Mouse (Mus musculus): ENCODE results near the gene Zfp652. TPM values are rescaled to one million over a fixed set of nuclear protein-coding genes. Genes with fewer than 3 reads are reported as not detected.

The Zfp652 gene
- polyA plus RNA-seq, 1 experiment from 2014 or later: 22.4 TPM

- H3K4me1 ChIP-seq (ENCODE audit: control insufficient read depth, insufficient read depth, low read length): no peaks in the 10 kb centered on the region
- no peaks in the 10 kb centered on the region for H3K36me3 ChIP-seq (ENCODE audit: control insufficient read depth, insufficient read depth, low read length)
- no peak overlapping the region for H3K9ac ChIP-seq (ENCODE audit: low read length)
- H3K27me3 ChIP-seq (ENCODE audit: control insufficient read depth, insufficient read depth, low read length): no peaks in the 10 kb centered on the region
- 85% methylated on average over 11 of the region's 11 CpGs for WGBS
- 0 out of 2 replicates have a peak, but pooled peaks cover 4% of the 10 kb centered on the region for H3K9me3 ChIP-seq (replicated peaks; ENCODE audit: control insufficient read depth, low read length)
- no peak overlapping the region for H3K4me2 ChIP-seq (ENCODE audit: low read depth, low read length)
- ATAC-seq (ENCODE audit: insufficient read depth, low FRiP score): no peak
- no peak overlapping the region for H3K4me3 ChIP-seq (replicated peaks; ENCODE audit: low read length)
- no peak overlapping the region for H3K27ac ChIP-seq (ENCODE audit: low read length)
These were observed 69.1 kb downstream of the Zfp652 start for GRCm38 (mm10) chr11:95781557-95781956.

- 0 out of 2 replicates have a peak, but pooled peaks cover 4% of the 10 kb centered on the region for H3K9me3 ChIP-seq (replicated peaks; ENCODE audit: control insufficient read depth, low read length)
- no peak for ATAC-seq (ENCODE audit: insufficient read depth, low FRiP score)
- H3K4me1 ChIP-seq (ENCODE audit: control insufficient read depth, insufficient read depth, low read length): no peaks in the 10 kb centered on the region
- no peak overlapping the region for H3K9ac ChIP-seq (ENCODE audit: low read length)
- no peaks in the 10 kb centered on the region for H3K27me3 ChIP-seq (ENCODE audit: control insufficient read depth, insufficient read depth, low read length)
- H3K36me3 ChIP-seq (ENCODE audit: control insufficient read depth, insufficient read depth, low read length): no peaks in the 10 kb centered on the region
- H3K27ac ChIP-seq (ENCODE audit: low read length): no peak overlapping the region
- 77% methylated on average over 4 of the region's 4 CpGs for WGBS
- H3K4me3 ChIP-seq (replicated peaks; ENCODE audit: low read length): no peak overlapping the region
- no peak overlapping the region for H3K4me2 ChIP-seq (ENCODE audit: low read depth, low read length)
These were observed 71.0 kb downstream of the Zfp652 start for GRCm38 (mm10) chr11:95783457-95783856.

GRCm38 (mm10) chr11:95783958-95784357 lies 71.5 kb downstream of the Zfp652 start:
- Histone ChIP-seq H3K9me3 (replicated peaks; ENCODE audit: control insufficient read depth, low read length) (0 out of 2 replicates have a peak, but pooled peaks cover 4% of the 10 kb centered on the region), H3K9ac (ENCODE audit: low read length) (no peak overlapping the region), H3K4me2 (ENCODE audit: low read depth, low read length) (no peak overlapping the region), H3K27ac (ENCODE audit: low read length) (no peak overlapping the region), H3K27me3 (ENCODE audit: control insufficient read depth, insufficient read depth, low read length) (no peaks in the 10 kb centered on the region), H3K36me3 (ENCODE audit: control insufficient read depth, insufficient read depth, low read length) (no peaks in the 10 kb centered on the region), H3K4me1 (ENCODE audit: control insufficient read depth, insufficient read depth, low read length) (no peaks in the 10 kb centered on the region), H3K4me3 (replicated peaks; ENCODE audit: low read length) (no peak overlapping the region)
- WGBS: 86% methylated on average over 9 of the region's 9 CpGs
- ATAC-seq (ENCODE audit: insufficient read depth, low FRiP score): no peak

GRCm38 (mm10) chr11:95785675-95786074 lies 73.2 kb downstream of the Zfp652 start:
- Histone ChIP-seq H3K9ac (ENCODE audit: low read length) (no peak overlapping the region), H3K36me3 (ENCODE audit: control insufficient read depth, insufficient read depth, low read length) (no peaks in the 10 kb centered on the region), H3K4me1 (ENCODE audit: control insufficient read depth, insufficient read depth, low read length) (no peaks in the 10 kb centered on the region), H3K27ac (ENCODE audit: low read length) (no peak overlapping the region), H3K27me3 (ENCODE audit: control insufficient read depth, insufficient read depth, low read length) (no peaks in the 10 kb centered on the region), H3K9me3 (replicated peaks; ENCODE audit: control insufficient read depth, low read length) (0 out of 2 replicates have a peak, but pooled peaks cover 4% of the 10 kb centered on the region), H3K4me2 (ENCODE audit: low read depth, low read length) (no peak overlapping the region), H3K4me3 (replicated peaks; ENCODE audit: low read length) (no peak overlapping the region)
- 88% methylated on average over 4 of the region's 4 CpGs for WGBS
- no peak for ATAC-seq (ENCODE audit: insufficient read depth, low FRiP score)

GRCm38 (mm10) chr11:95786511-95786910 lies 74.0 kb downstream of the Zfp652 start:
- Histone ChIP-seq H3K36me3 (ENCODE audit: control insufficient read depth, insufficient read depth, low read length) (no peaks in the 10 kb centered on the region), H3K27ac (ENCODE audit: low read length) (no peak overlapping the region), H3K4me1 (ENCODE audit: control insufficient read depth, insufficient read depth, low read length) (no peaks in the 10 kb centered on the region), H3K4me2 (ENCODE audit: low read depth, low read length) (no peak overlapping the region), H3K4me3 (replicated peaks; ENCODE audit: low read length) (no peak overlapping the region), H3K27me3 (ENCODE audit: control insufficient read depth, insufficient read depth, low read length) (no peaks in the 10 kb centered on the region), H3K9me3 (replicated peaks; ENCODE audit: control insufficient read depth, low read length) (0 out of 2 replicates have a peak, but pooled peaks cover 4% of the 10 kb centered on the region), H3K9ac (ENCODE audit: low read length) (no peak overlapping the region)
- 85% methylated on average over 6 of the region's 6 CpGs for WGBS
- ATAC-seq (ENCODE audit: insufficient read depth, low FRiP score): no peak

- Histone ChIP-seq H3K4me3 (replicated peaks; ENCODE audit: low read length) (no peak overlapping the region), H3K27me3 (ENCODE audit: control insufficient read depth, insufficient read depth, low read length) (no peaks in the 10 kb centered on the region), H3K27ac (ENCODE audit: low read length) (no peak overlapping the region), H3K9ac (ENCODE audit: low read length) (no peak overlapping the region), H3K36me3 (ENCODE audit: control insufficient read depth, insufficient read depth, low read length) (no peaks in the 10 kb centered on the region), H3K4me2 (ENCODE audit: low read depth, low read length) (no peak overlapping the region), H3K9me3 (replicated peaks; ENCODE audit: control insufficient read depth, low read length) (0 out of 2 replicates have a peak, but pooled peaks cover 4% of the 10 kb centered on the region), H3K4me1 (ENCODE audit: control insufficient read depth, insufficient read depth, low read length) (no peaks in the 10 kb centered on the region)
- 69% methylated on average over 8 of the region's 8 CpGs for WGBS
- ATAC-seq (ENCODE audit: insufficient read depth, low FRiP score): no peak
These were observed 77.0 kb downstream of the Zfp652 start for GRCm38 (mm10) chr11:95789451-95789891.

GRCm38 (mm10) chr11:95791787-95792186 lies 79.3 kb downstream of the Zfp652 start:
- H3K4me3 ChIP-seq (replicated peaks; ENCODE audit: low read length): no peak overlapping the region
- WGBS: 82% methylated on average over 13 of the region's 13 CpGs
- ATAC-seq (ENCODE audit: insufficient read depth, low FRiP score): no peak
- H3K4me2 ChIP-seq (ENCODE audit: low read depth, low read length): no peak overlapping the region
- H3K9ac ChIP-seq (ENCODE audit: low read length): no peak overlapping the region
- H3K27ac ChIP-seq (ENCODE audit: low read length): no peak overlapping the region
- no peaks in the 10 kb centered on the region for H3K36me3 ChIP-seq (ENCODE audit: control insufficient read depth, insufficient read depth, low read length)
- H3K9me3 ChIP-seq (replicated peaks; ENCODE audit: control insufficient read depth, low read length): no peaks in the 10 kb centered on the region
- peaks cover 4% of the 10 kb centered on the region; the same call in 1 of the 2 replicates for H3K27me3 ChIP-seq (ENCODE audit: control insufficient read depth, insufficient read depth, low read length)
- no peaks in the 10 kb centered on the region; the same call in 1 of the 2 replicates for H3K4me1 ChIP-seq (ENCODE audit: control insufficient read depth, insufficient read depth, low read length)

GRCm38 (mm10) chr11:95792950-95793509 lies 80.6 kb downstream of the Zfp652 start:
- Histone ChIP-seq H3K27ac (ENCODE audit: low read length) (no peak overlapping the region), H3K36me3 (ENCODE audit: control insufficient read depth, insufficient read depth, low read length) (no peaks in the 10 kb centered on the region), H3K4me1 (ENCODE audit: control insufficient read depth, insufficient read depth, low read length) (no peaks in the 10 kb centered on the region; the same call in 1 of the 2 replicates), H3K27me3 (ENCODE audit: control insufficient read depth, insufficient read depth, low read length) (peaks cover 13% of the 10 kb centered on the region), H3K4me2 (ENCODE audit: low read depth, low read length) (no peak overlapping the region), H3K9me3 (replicated peaks; ENCODE audit: control insufficient read depth, low read length) (no peaks in the 10 kb centered on the region), H3K9ac (ENCODE audit: low read length) (no peak overlapping the region), H3K4me3 (replicated peaks; ENCODE audit: low read length) (no peak overlapping the region)
- ATAC-seq (ENCODE audit: insufficient read depth, low FRiP score): no peak
- 91% methylated on average over 8 of the region's 8 CpGs for WGBS

GRCm38 (mm10) chr11:95794201-95794600 lies 81.7 kb downstream of the Zfp652 start:
- no peak for ATAC-seq (ENCODE audit: insufficient read depth, low FRiP score)
- Histone ChIP-seq H3K9ac (ENCODE audit: low read length) (no peak overlapping the region), H3K4me1 (ENCODE audit: control insufficient read depth, insufficient read depth, low read length) (no peaks in the 10 kb centered on the region; the same call in 1 of the 2 replicates), H3K27ac (ENCODE audit: low read length) (no peak overlapping the region), H3K4me3 (replicated peaks; ENCODE audit: low read length) (no peak overlapping the region), H3K27me3 (ENCODE audit: control insufficient read depth, insufficient read depth, low read length) (peaks cover 14% of the 10 kb centered on the region), H3K4me2 (ENCODE audit: low read depth, low read length) (no peak overlapping the region), H3K36me3 (ENCODE audit: control insufficient read depth, insufficient read depth, low read length) (no peaks in the 10 kb centered on the region), H3K9me3 (replicated peaks; ENCODE audit: control insufficient read depth, low read length) (no peaks in the 10 kb centered on the region)
- WGBS: 65% methylated on average over 5 of the region's 5 CpGs

Data from stomach, embryonic 16.5 days (tissue).